Mouse (Mus musculus) ES-Bruce4 (cell line): ENCODE measurements at regions not wholly inside any gene's neighbourhood (a gene's known extent, or its start where the extent isn't known, plus 50 kb on each side); places are given as distances from the start of the nearest gene placed in this dataset.

Experiments used
- H3K27ac ChIP-seq: 2 replicates; pipeline ENCODE4 v1.5.1; 2012; ENCODE audit warnings: low read length, inconsistent platforms; ENCODE audit not compliant: insufficient read depth
- H3K27me3 ChIP-seq: 2 replicates; pipeline ENCODE4 v1.6.1; 2012; ENCODE audit warnings: mild to moderate bottlenecking, low read length, inconsistent platforms; ENCODE audit not compliant: control insufficient read depth, poor library complexity, insufficient read depth, severe bottlenecking
- H3K36me3 ChIP-seq: 2 replicates; pipeline ENCODE4 v1.6.1; 2012; ENCODE audit warnings: inconsistent platforms, mild to moderate bottlenecking, low read length, moderate library complexity; ENCODE audit not compliant: control insufficient read depth, poor library complexity, insufficient read depth, severe bottlenecking
- H3K4me1 ChIP-seq: one replicate; pipeline ENCODE4 v1.8.1; 2011; ENCODE audit warnings: low read length; ENCODE audit not compliant: control insufficient read depth, insufficient read depth
- H3K4me3 ChIP-seq: 2 replicates; pipeline ENCODE4 v1.5.1; 2011; ENCODE audit warnings: low read depth, mild to moderate bottlenecking, low read length
- H3K9ac ChIP-seq: 2 replicates; pipeline ENCODE4 v1.6.1; 2012; ENCODE audit warnings: low read depth, mild to moderate bottlenecking, inconsistent platforms; ENCODE audit not compliant: poor library complexity, severe bottlenecking
- H3K9me3 ChIP-seq: replicated peaks from 2 replicates; pipeline ENCODE4 v1.6.1; 2012; ENCODE audit warnings: mild to moderate bottlenecking, low read length, inconsistent platforms; ENCODE audit not compliant: control insufficient read depth, poor library complexity, insufficient read depth, severe bottlenecking
- CTCF ChIP-seq: IDR thresholded peaks from one replicate; pipeline ENCODE4 v1.8.1; 2011; ENCODE audit warnings: low read depth, low read length
- EP300 ChIP-seq: IDR thresholded peaks from 2 replicates; pipeline ENCODE4 v1.6.1; 2011; ENCODE audit warnings: low read depth, low read length; ENCODE audit not compliant: insufficient read depth
- POLR2A ChIP-seq: IDR thresholded peaks from one replicate; pipeline ENCODE4 v1.8.1; 2011; ENCODE audit warnings: low read length; ENCODE audit not compliant: insufficient read depth

GRCm38 (mm10) chr2:148510008-148510681, 66.8 kb upstream of the Cd93 start:
- no peaks in the 10 kb centered on the region for H3K4me1 ChIP-seq
- TF ChIP-seq CTCF: no peak
- TF ChIP-seq EP300: no peak
- no peak for TF ChIP-seq POLR2A
- no peaks in the 10 kb centered on the region for H3K9me3 ChIP-seq

DNA sequence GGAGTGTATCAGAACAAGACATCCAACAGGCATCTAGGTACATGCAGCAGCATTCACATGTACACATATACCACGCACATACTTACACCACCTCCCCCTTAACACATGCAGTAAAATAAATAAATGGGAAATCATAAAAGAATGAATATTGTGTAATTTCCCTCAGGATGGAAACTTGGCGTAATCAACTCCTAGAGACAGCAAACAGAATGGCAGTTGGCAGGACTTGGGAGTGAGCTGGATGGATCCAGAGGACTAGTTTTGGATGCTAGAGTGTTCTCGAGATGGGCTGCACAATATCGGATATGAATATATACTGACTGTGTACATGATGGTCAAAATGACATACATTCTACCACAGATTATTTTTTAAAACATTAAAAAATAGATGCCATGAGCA, 66.0 kb upstream of the Cd93 start:
- H3K36me3 ChIP-seq: no peaks in the 10 kb centered on the region
- H3K4me1 ChIP-seq: no peaks in the 10 kb centered on the region
- H3K4me3 ChIP-seq: no peak overlapping the region
- H3K27me3 ChIP-seq: no peaks in the 10 kb centered on the region
- TF ChIP-seq POLR2A: no peak
- TF ChIP-seq EP300: no peak
- no peak for TF ChIP-seq CTCF
- no peaks in the 10 kb centered on the region for H3K9me3 ChIP-seq
- no peak overlapping the region for H3K9ac ChIP-seq
- no peak overlapping the region for H3K27ac ChIP-seq

More at GRCm38 (mm10) chr2:148510008-148510681, 66.8 kb upstream of the Cd93 start:
- no peak overlapping the region for H3K9ac ChIP-seq
- H3K36me3 ChIP-seq: no peaks in the 10 kb centered on the region
- H3K27ac ChIP-seq: no peak overlapping the region
- no peak overlapping the region for H3K4me3 ChIP-seq
- no peaks in the 10 kb centered on the region for H3K27me3 ChIP-seq

GRCm38 (mm10) chr2:148507523-148507922, 64.2 kb upstream of the Cd93 start:
- Histone ChIP-seq H3K36me3 (no peaks in the 10 kb centered on the region), H3K9me3 (no peaks in the 10 kb centered on the region), H3K27ac (no peak overlapping the region), H3K4me3 (no peak overlapping the region), H3K4me1 (no peaks in the 10 kb centered on the region), H3K9ac (no peak overlapping the region), H3K27me3 (no peaks in the 10 kb centered on the region)
- no peak for TF ChIP-seq EP300
- TF ChIP-seq CTCF: no peak

DNA sequence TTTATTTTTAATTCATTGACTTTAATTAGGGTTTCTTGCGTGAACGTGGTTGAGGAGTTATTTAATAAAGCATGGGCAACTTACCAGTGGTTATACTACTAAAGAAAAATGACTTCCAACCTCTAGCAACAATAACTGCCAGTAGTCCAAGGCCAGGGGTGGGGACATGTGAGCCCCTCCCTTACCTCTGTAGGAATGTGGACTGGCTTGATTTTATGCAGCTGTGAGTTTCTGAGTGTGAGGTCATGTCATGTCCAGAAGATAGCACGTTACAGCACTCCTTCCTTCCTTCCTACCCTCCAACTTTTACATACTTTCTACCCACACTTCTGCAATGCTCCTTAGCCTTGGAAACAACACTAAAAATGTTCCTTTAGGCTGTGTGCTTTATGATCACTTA, 63.6 kb upstream of the Cd93 start:
- Histone ChIP-seq H3K9me3 (no peaks in the 10 kb centered on the region), H3K4me3 (no peak overlapping the region), H3K36me3 (no peaks in the 10 kb centered on the region), H3K27me3 (no peaks in the 10 kb centered on the region), H3K4me1 (no peaks in the 10 kb centered on the region), H3K27ac (no peak overlapping the region), H3K9ac (no peak overlapping the region)
- TF ChIP-seq EP300: no peak
- no peak for TF ChIP-seq POLR2A
- TF ChIP-seq CTCF: no peak

- no peaks in the 10 kb centered on the region for H3K27me3 ChIP-seq
- no peak overlapping the region for H3K9ac ChIP-seq
- no peaks in the 10 kb centered on the region for H3K4me1 ChIP-seq
- no peaks in the 10 kb centered on the region for H3K36me3 ChIP-seq
- no peak overlapping the region for H3K4me3 ChIP-seq
- H3K9me3 ChIP-seq: no peaks in the 10 kb centered on the region
- no peak for TF ChIP-seq EP300
- TF ChIP-seq POLR2A: no peak
- no peak for TF ChIP-seq CTCF
- H3K27ac ChIP-seq: no peak overlapping the region
Observed at GRCm38 (mm10) chr2:148505651-148506050, 62.3 kb upstream of the Cd93 start.

DNA sequence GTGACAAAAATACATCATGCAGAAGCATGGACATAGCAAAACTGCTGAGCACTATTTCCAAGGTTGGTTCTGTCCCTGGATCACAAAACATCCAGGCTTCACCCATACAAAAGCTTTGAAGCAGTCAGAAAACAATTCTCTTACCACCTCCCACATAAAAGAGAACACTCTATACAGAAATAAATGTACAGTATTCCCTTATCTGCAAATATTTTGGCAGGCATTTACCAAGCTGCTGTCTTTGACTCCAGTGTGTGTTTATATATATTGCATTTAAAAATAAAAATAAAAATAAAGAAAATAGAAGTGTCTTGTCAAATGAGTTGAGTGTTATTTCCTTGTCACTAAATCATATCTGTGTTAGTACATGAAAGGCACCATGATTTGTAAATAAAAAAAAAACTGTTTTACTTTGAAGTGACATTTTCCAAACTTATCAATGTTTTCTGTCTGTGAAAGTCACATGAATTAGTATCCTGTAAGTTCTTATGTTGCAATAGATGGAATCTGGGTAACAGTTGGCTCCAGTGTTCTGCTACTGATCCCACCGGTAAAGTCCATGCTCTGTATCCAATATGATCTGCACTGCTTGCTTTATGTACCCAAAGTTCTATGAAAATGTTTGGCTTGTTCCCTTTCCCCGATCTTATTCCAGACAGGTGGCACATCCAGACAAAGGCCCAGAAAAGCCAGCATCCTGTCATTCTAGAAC, 59.9 kb upstream of the Cd93 start:
- Histone ChIP-seq H3K27ac (no peak overlapping the region), H3K9ac (no peak overlapping the region), H3K27me3 (no peaks in the 10 kb centered on the region), H3K4me3 (no peak overlapping the region), H3K4me1 (no peaks in the 10 kb centered on the region), H3K36me3 (no peaks in the 10 kb centered on the region), H3K9me3 (no peaks in the 10 kb centered on the region)
- TF ChIP-seq POLR2A (no peak), CTCF (no peak), EP300 (no peak)
